Mouse (Mus musculus) neural tube, embryonic 14.5 days (tissue): ENCODE measurements at regions not wholly inside any gene's neighbourhood (a gene's known extent, or its start where the extent isn't known, plus 50 kb on each side); places are given as distances from the start of the nearest gene placed in this dataset.

ENCODE experiments used
- ATAC-seq: fragments of 200-750 bp; cut with Nextera tagmentation; 2 replicates; pipeline ENCODE4 v1.8.0; 2017; ENCODE audit warnings: low read depth, mild to moderate bottlenecking, moderate TSS enrichment, moderate library complexity
- H3K27ac ChIP-seq: fragments of 300-500 bp; sonication (generic); 2 replicates; pipeline ENCODE4 v1.5.1; 2014; ENCODE audit warnings: low read depth, mild to moderate bottlenecking, control low read depth, low read length, moderate library complexity, mixed read lengths
- H3K27me3 ChIP-seq: fragments of 300-500 bp; sonication (generic); 2 replicates; pipeline ENCODE4 v1.6.1; 2014; ENCODE audit warnings: low read length; ENCODE audit not compliant: control insufficient read depth, insufficient read depth
- H3K36me3 ChIP-seq: fragments of 300-500 bp; sonication (generic); 2 replicates; pipeline ENCODE4 v1.6.1; 2014; ENCODE audit warnings: low read length, mixed read lengths; ENCODE audit not compliant: control insufficient read depth, insufficient read depth
- H3K4me1 ChIP-seq: fragments of 300-500 bp; sonication (generic); 2 replicates; pipeline ENCODE4 v1.6.1; 2014; ENCODE audit warnings: low read length; ENCODE audit not compliant: control insufficient read depth, insufficient read depth
- H3K4me2 ChIP-seq: fragments of 300-500 bp; sonication (generic); 2 replicates; pipeline ENCODE4 v1.6.1; 2014; ENCODE audit warnings: mild to moderate bottlenecking, low read depth, low read length, control low read depth
- H3K4me3 ChIP-seq: fragments of 300-500 bp; sonication (generic); 2 replicates; pipeline ENCODE4 v1.5.1; 2014; ENCODE audit warnings: low read depth, low read length, control low read depth, mixed read lengths
- H3K9ac ChIP-seq: fragments of 300-500 bp; sonication (generic); replicated peaks from 2 replicates; pipeline ENCODE4 v1.6.1; 2014; ENCODE audit warnings: low read depth, mild to moderate bottlenecking, control low read depth, low read length, mixed read lengths
- H3K9me3 ChIP-seq: fragments of 300-500 bp; sonication (generic); 2 replicates; pipeline ENCODE4 v1.6.1; 2016; ENCODE audit warnings: low read length; ENCODE audit not compliant: control insufficient read depth
- WGBS: fragments of 180-500 bp; shearing (Covaris S2); extraction: QIAGEN DNeasy Blood & Tissue Kit; methylation state at CpG from one replicate; pipeline ENCODE4 v1.1.7; 2014; 5-methylcytosine and 5-hydroxymethylcytosine counted together

DNA sequence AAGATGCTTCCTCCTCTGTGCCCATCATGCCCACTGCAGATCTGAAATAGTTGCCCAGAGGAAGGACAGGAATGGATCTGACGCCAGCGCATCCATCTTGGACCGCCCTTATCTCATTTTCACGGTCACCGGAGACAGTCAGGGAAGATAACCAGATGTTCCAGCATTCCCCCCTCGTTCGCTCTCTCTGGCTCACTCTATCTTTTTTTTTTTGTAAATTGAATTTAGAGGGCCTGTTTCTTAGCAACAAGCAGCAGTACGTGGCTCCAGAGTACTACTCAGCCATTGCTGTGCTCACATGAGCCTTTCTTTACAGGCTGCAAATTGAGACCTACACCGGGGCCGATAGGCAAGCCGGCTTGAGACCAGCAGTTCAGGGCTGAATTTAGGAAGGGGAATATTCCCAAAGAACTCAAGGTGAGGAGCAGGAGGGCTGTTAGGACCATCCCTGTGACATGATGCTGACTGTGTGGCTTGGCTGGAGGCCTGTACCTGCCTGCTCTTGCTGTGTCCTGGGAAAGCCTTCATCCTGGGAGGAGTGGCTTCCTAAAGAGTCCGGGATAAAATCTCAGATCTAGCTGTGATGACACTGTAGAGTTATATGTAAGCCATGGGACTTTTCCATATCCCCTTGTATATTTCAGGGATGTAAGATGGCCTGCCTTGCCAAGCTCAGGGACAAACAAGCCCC, 100.2 kb downstream of the Rps24 start:
- Histone ChIP-seq H3K9ac (no peak overlapping the region), H3K4me3 (no peak overlapping the region), H3K4me1 (peaks cover 12% of the 10 kb centered on the region), H3K4me2 (no peak overlapping the region), H3K27me3 (no peaks in the 10 kb centered on the region), H3K27ac (peak overlapping the region; percentile 89), H3K9me3 (no peaks in the 10 kb centered on the region), H3K36me3 (no peaks in the 10 kb centered on the region)
- whole genome bisulfite sequencing: 46% methylated on average over 12 of the region's 12 CpGs
- peak; percentile 70 for ATAC-seq

DNA sequence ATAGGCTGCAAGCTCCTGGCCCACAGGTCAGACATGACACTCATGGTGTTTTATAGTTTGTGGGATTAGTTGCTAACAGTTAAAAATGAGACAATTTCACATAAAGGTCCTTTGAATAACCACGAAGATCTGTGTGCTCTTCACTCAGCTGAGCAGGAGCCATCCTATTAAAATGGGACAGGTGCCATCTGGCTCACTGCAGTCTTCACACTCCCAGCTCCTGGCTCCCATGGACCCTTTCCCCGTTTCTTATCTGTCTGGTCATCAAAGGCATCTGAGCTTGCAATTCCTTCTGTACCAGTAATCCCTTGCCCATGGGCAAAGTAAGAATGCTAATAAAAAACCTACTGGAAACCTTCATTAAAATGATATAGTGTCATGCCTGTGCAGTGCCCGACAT, 101.1 kb downstream of the Rps24 start:
- peak overlapping the region; percentile 89 for H3K27ac ChIP-seq
- peaks cover 12% of the 10 kb centered on the region for H3K4me1 ChIP-seq
- no peak overlapping the region for H3K4me3 ChIP-seq
- WGBS: 29% methylated on average over 3 of the region's 3 CpGs
- no peaks in the 10 kb centered on the region for H3K36me3 ChIP-seq
- no peak overlapping the region for H3K4me2 ChIP-seq
- H3K27me3 ChIP-seq: no peaks in the 10 kb centered on the region
- no peak overlapping the region for H3K9ac ChIP-seq
- H3K9me3 ChIP-seq: no peaks in the 10 kb centered on the region
- no peak for ATAC-seq

DNA sequence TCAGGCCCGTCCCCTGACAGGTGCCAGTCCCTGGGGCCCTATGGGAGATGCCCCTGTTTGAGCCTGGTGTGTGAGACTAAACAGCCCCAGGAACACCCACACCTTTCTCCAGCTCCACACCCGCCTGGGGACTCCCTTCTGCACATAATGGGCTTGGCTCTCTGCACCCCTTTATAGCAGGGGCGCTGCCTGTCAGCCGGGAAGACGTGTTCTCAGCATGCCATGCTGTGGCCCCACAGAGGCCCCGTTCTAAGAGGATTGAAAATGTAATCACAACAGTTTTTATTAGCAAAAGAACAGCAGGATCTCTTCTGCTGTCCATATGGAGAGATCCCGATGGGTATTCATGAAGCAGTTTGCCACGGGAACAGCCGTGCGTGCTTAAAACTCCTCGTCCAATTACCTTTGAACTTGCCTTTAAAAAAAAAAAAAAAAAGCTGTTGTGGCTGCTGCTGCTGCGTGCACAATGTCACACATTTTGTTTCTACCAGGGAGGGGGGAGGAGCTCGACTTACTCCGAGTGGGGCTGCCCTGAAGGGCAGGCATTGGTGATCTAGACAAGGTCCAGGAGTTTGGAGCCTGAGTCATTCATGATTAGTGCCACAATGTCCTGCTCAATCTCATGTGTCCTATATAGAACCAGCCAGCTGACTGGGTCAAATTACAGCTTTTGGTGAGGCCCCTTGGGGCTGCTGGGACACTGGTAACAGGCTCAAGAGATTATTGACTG, 119.7 kb downstream of the Rps24 start:
- Histone ChIP-seq H3K36me3 (no peaks in the 10 kb centered on the region), H3K27me3 (no peaks in the 10 kb centered on the region), H3K4me1 (peaks cover 9% of the 10 kb centered on the region; the same call in 1 of the 2 replicates), H3K9ac (0 out of 2 replicates have a peak overlapping the region, but pooled peaks have one; percentile 16), H3K9me3 (no peaks in the 10 kb centered on the region; the same call in 1 of the 2 replicates), H3K4me2 (no peak overlapping the region), H3K4me3 (no peak overlapping the region), H3K27ac (no peak overlapping the region; the same call in 1 of the 2 replicates)
- no peak for ATAC-seq
- WGBS: 18% methylated on average over 14 of the region's 14 CpGs

GRCm38 (mm10) chr14:24608356-24608755, 121.4 kb downstream of the Rps24 start:
- Histone ChIP-seq H3K4me1 (peaks cover 9% of the 10 kb centered on the region; the same call in 1 of the 2 replicates), H3K9me3 (no peaks in the 10 kb centered on the region; the same call in 1 of the 2 replicates), H3K36me3 (no peaks in the 10 kb centered on the region), H3K27ac (no peak overlapping the region), H3K4me2 (no peak overlapping the region), H3K27me3 (no peaks in the 10 kb centered on the region), H3K9ac (no peak overlapping the region), H3K4me3 (no peak overlapping the region)
- WGBS: 76% methylated on average over 1 of the region's 1 CpGs
- ATAC-seq: no peak

- H3K27ac ChIP-seq: peak overlapping the region; percentile 17; the same call in 1 of the 2 replicates
- 69% methylated on average over 4 of the region's 4 CpGs for WGBS
- H3K9ac ChIP-seq: no peak overlapping the region
- H3K9me3 ChIP-seq: no peaks in the 10 kb centered on the region; the same call in 1 of the 2 replicates
- H3K4me3 ChIP-seq: no peak overlapping the region
- no peak for ATAC-seq
- H3K4me2 ChIP-seq: no peak overlapping the region
- H3K27me3 ChIP-seq: no peaks in the 10 kb centered on the region
- H3K36me3 ChIP-seq: no peaks in the 10 kb centered on the region
- H3K4me1 ChIP-seq: peaks cover 12% of the 10 kb centered on the region
Observed at GRCm38 (mm10) chr14:24612254-24612995, 125.5 kb downstream of the Rps24 start.

GRCm38 (mm10) chr14:24615776-24616175, 128.9 kb downstream of the Rps24 start:
- Histone ChIP-seq H3K36me3 (no peaks in the 10 kb centered on the region), H3K4me2 (no peak overlapping the region), H3K9ac (no peak overlapping the region), H3K9me3 (no peaks in the 10 kb centered on the region), H3K4me1 (peaks cover 35% of the 10 kb centered on the region), H3K4me3 (no peak overlapping the region), H3K27me3 (no peaks in the 10 kb centered on the region), H3K27ac (peak overlapping the region; percentile 81)
- WGBS: 77% methylated on average over 3 of the region's 3 CpGs
- no peak for ATAC-seq

- Histone ChIP-seq H3K4me3 (no peak overlapping the region), H3K4me1 (peaks cover 35% of the 10 kb centered on the region), H3K27ac (peak overlapping the region; percentile 81), H3K4me2 (peak overlapping the region; percentile 8; the same call in 1 of the 2 replicates), H3K9me3 (no peaks in the 10 kb centered on the region), H3K9ac (peak overlapping the region; percentile 30; the same call in 1 of the 2 replicates), H3K36me3 (no peaks in the 10 kb centered on the region), H3K27me3 (no peaks in the 10 kb centered on the region)
- 27% methylated on average over 10 of the region's 10 CpGs for WGBS
- ATAC-seq: no peak
Observed at GRCm38 (mm10) chr14:24616306-24617125, 129.6 kb downstream of the Rps24 start.

DNA sequence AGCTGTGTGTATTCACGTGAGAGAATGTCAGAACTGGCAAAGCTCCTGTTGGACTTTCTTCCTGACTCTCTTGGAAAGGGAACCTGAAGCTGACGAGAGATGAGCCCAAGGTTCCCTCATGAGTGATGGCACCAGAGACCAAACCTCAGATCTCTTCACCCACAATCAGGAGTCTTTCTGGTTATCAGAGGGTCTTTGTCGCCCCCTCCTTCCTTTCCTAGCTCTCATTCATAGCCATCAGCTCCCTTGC, 130.1 kb downstream of the Rps24 start:
- peak overlapping the region; percentile 30; the same call in 1 of the 2 replicates for H3K9ac ChIP-seq
- 25% methylated on average over 3 of the region's 3 CpGs for WGBS
- H3K4me1 ChIP-seq: peaks cover 35% of the 10 kb centered on the region
- peak overlapping the region; percentile 81 for H3K27ac ChIP-seq
- H3K4me2 ChIP-seq: peak overlapping the region; percentile 8; the same call in 1 of the 2 replicates
- ATAC-seq: no peak
- no peaks in the 10 kb centered on the region for H3K36me3 ChIP-seq
- no peaks in the 10 kb centered on the region for H3K9me3 ChIP-seq
- H3K27me3 ChIP-seq: no peaks in the 10 kb centered on the region
- H3K4me3 ChIP-seq: no peak overlapping the region
